In the genomic region with DNA sequence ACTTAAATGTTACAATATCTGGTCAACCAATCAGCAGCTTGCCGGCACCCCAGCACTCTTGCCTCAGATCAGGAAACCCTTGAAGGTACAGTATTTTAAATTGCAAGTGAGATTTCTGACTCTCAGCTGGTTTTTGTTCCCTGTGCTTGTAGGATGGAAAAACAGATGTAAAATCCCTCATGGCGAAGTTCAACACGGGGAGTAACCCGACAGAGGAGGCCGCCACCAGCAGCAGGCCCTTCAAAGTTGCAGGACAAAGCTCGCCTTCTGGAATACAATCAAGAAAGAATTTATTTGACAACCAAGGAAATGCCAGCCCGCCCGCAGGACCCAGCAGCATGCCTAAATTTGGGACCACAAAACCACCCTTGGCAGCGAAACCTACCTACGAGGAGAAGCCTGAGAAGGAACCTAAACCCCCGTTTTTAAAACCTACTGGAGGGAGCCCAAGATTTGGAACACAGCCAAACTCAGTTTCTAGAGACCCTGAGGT, we compare ENCODE assay signal across 11 mouse cellular contexts. TPM values are rescaled to one million over a fixed set of nuclear protein-coding genes. Genes with fewer than 3 reads are reported as not detected.
DNase-seq lines count a peak whose midpoint lies in the region; ATAC-seq and TF ChIP-seq lines count a peak whose summit lies in the region.
"Had no signal": no experiment of that assay in that cellular context is flagged by ENCODE, and none has a peak within 500 bp of the region (broad histone marks: within the 10 kb centered on the region; RNA-seq: fewer than 3 reads in every experiment).

No protein-coding gene starts in this region.

- H3K9ac ChIP-seq in MEL (ENCODE audit: control insufficient read depth, low read depth, low read length, poor library complexity, severe bottlenecking), result peak overlapping the region; percentile 75
- no peak overlapping the region for H3K9ac ChIP-seq in limb, embryonic 14.5 days (ENCODE audit: low read depth, low read length, severe bottlenecking)
- no peak overlapping the region for H3K9ac ChIP-seq in forebrain, embryonic 11.5 days (ENCODE audit: low read length)
- no peak overlapping the region for H3K9ac ChIP-seq in hindbrain, embryonic 11.5 days (ENCODE audit: low read depth, low read length)
- H3K9ac ChIP-seq: hindbrain, embryonic 15.5 days; neural tube, embryonic 15.5 days had no signal

- peaks cover 6 to 22% of the 10 kb centered on the region in 2 experiments for H3K4me1 ChIP-seq in MEL (ENCODE audit: control insufficient read depth in 1 of 2, insufficient read depth in 2 of 2, low read length in 2 of 2)
- H3K4me1 ChIP-seq in limb, embryonic 14.5 days (ENCODE audit: control insufficient read depth, insufficient read depth, low read length), result peaks cover 14% of the 10 kb centered on the region
- H3K4me1 ChIP-seq in forebrain, embryonic 11.5 days (replicated peaks; ENCODE audit: control insufficient read depth, insufficient read depth, low read length), result no peaks in the 10 kb centered on the region
- no peaks in the 10 kb centered on the region for H3K4me1 ChIP-seq in hindbrain, embryonic 11.5 days (replicated peaks; ENCODE audit: control insufficient read depth, insufficient read depth, low read length)
- H3K4me1 ChIP-seq: hindbrain, embryonic 15.5 days; neural tube, embryonic 15.5 days had no signal

- no peaks in the 10 kb centered on the region for H3K27me3 ChIP-seq in MEL (ENCODE audit: control insufficient read depth in 1 of 2, insufficient read depth in 2 of 2, low read length in 2 of 2)
- no peaks in the 10 kb centered on the region for H3K27me3 ChIP-seq in limb, embryonic 14.5 days (ENCODE audit: control insufficient read depth, insufficient read depth, low read length)
- no peaks in the 10 kb centered on the region for H3K27me3 ChIP-seq in forebrain, embryonic 11.5 days (ENCODE audit: control insufficient read depth, insufficient read depth, low read length)
- H3K27me3 ChIP-seq in hindbrain, embryonic 11.5 days (ENCODE audit: control insufficient read depth, insufficient read depth, low read length), result no peaks in the 10 kb centered on the region
- H3K27me3 ChIP-seq: hindbrain, embryonic 15.5 days; neural tube, embryonic 15.5 days had no signal

- no peak; a peak in 1 of 4 replicates for TF ChIP-seq EP300 in MEL (IDR thresholded peaks at IDR 0.05; ENCODE audit: low read depth in 1 of 2, low read length in 2 of 2)

- peak; percentile 63; the same call in 1 of the 2 replicates for ATAC-seq in limb, embryonic 14.5 days (ENCODE audit: low FRiP score, low read depth)
- peak; percentile 66 for ATAC-seq in neutrophil, adult 5-6 weeks (ENCODE audit: extremely low read depth, insufficient number of reproducible peaks, low FRiP score, poor library complexity, severe bottlenecking)
- no peak for ATAC-seq in forebrain, embryonic 11.5 days (replicated peaks; ENCODE audit: low FRiP score)
- no peak for ATAC-seq in hindbrain, embryonic 11.5 days (ENCODE audit: low FRiP score)

- H3K79me2 ChIP-seq in MEL (ENCODE audit: control insufficient read depth, insufficient read depth, low read length, poor library complexity), result peaks cover 1% of the 10 kb centered on the region; the same call in 1 of the 2 replicates

- peaks cover 0 to 22% of the 10 kb centered on the region in 2 experiments; a peak in 2 of 4 replicates for H3K36me3 ChIP-seq in MEL (ENCODE audit: control insufficient read depth in 1 of 2, insufficient read depth in 2 of 2, low read length in 2 of 2)
- H3K36me3 ChIP-seq in limb, embryonic 14.5 days (ENCODE audit: control insufficient read depth, insufficient read depth, low read length), result no peaks in the 10 kb centered on the region
- H3K36me3 ChIP-seq in forebrain, embryonic 11.5 days (ENCODE audit: control insufficient read depth, insufficient read depth, low read length), result no peaks in the 10 kb centered on the region
- H3K36me3 ChIP-seq in hindbrain, embryonic 11.5 days (ENCODE audit: control insufficient read depth, insufficient read depth, low read length), result no peaks in the 10 kb centered on the region
- H3K36me3 ChIP-seq: hindbrain, embryonic 15.5 days; neural tube, embryonic 15.5 days had no signal

- peak; percentile 93 for DNase-seq in heart, adult 11 months
- DNase-seq in heart, postnatal 4 days, result no peak
- peak; percentile 85 for DNase-seq in MEL (ENCODE audit: low read depth, low spot score)
- peak; percentile 63 for DNase-seq in limb, embryonic 14.5 days (ENCODE audit: low spot score)
- no peak for DNase-seq in forebrain, embryonic 11.5 days (ENCODE audit: low spot score)
- no peak for DNase-seq in left cerebral cortex, postnatal 25 days (ENCODE audit: low spot score in 2 of 2)
- DNase-seq in hindbrain, embryonic 11.5 days (ENCODE audit: low spot score), result no peak
- DNase-seq: adrenal gland, postnatal 25 days had no signal

- WGBS in limb, embryonic 14.5 days, result 49% methylated on average over 11 of the region's 11 CpGs
- WGBS in forebrain, embryonic 11.5 days, result 91% methylated on average over 11 of the region's 11 CpGs
- 88% methylated on average over 11 of the region's 11 CpGs for WGBS in hindbrain, embryonic 11.5 days

- H3K9me3 ChIP-seq in MEL (replicated peaks; ENCODE audit: insufficient read depth, low read length), result no peaks in the 10 kb centered on the region
- no peaks in the 10 kb centered on the region for H3K9me3 ChIP-seq in limb, embryonic 14.5 days (ENCODE audit: control insufficient read depth, low read length)
- H3K9me3 ChIP-seq in forebrain, embryonic 11.5 days (ENCODE audit: control insufficient read depth, low read length), result no peaks in the 10 kb centered on the region
- H3K9me3 ChIP-seq in hindbrain, embryonic 11.5 days (ENCODE audit: control insufficient read depth, low read length), result no peaks in the 10 kb centered on the region
- H3K9me3 ChIP-seq: hindbrain, embryonic 15.5 days; neural tube, embryonic 15.5 days had no signal

- TF ChIP-seq CTCF in MEL (IDR thresholded peaks at IDR 0.05 in 2 of 3, conservative IDR thresholded peaks at IDR 0.05 in 1 of 3; ENCODE audit: control insufficient read depth in 1 of 3, insufficient read depth in 1 of 3, low read depth in 2 of 3, low read length in 3 of 3, poor library complexity in 1 of 3, severe bottlenecking in 1 of 3), result no peak

- peak overlapping the region; percentile 89 for H3K27ac ChIP-seq in MEL (ENCODE audit: control insufficient read depth, low read depth, low read length)
- peak overlapping the region; percentile 69 for H3K27ac ChIP-seq in limb, embryonic 14.5 days (replicated peaks; ENCODE audit: low read depth, low read length)
- H3K27ac ChIP-seq in forebrain, embryonic 11.5 days (ENCODE audit: low read depth, low read length), result no peak overlapping the region
- no peak overlapping the region for H3K27ac ChIP-seq in hindbrain, embryonic 11.5 days (ENCODE audit: low read depth, low read length)
- H3K27ac ChIP-seq: hindbrain, embryonic 15.5 days; neural tube, embryonic 15.5 days had no signal

- intact Hi-C loops in left cerebral cortex, postnatal 25 days (cut with DNase I), result no loop called here

- peak overlapping the region; percentile 20; the same call in 1 of the 2 replicates for H3K4me2 ChIP-seq in limb, embryonic 14.5 days (replicated peaks; ENCODE audit: low read depth, low read length, severe bottlenecking)
- H3K4me2 ChIP-seq in forebrain, embryonic 11.5 days (ENCODE audit: low read depth, low read length, severe bottlenecking), result no peak overlapping the region
- H3K4me2 ChIP-seq in hindbrain, embryonic 11.5 days (replicated peaks; ENCODE audit: low read depth, low read length), result no peak overlapping the region
- H3K4me2 ChIP-seq: hindbrain, embryonic 15.5 days; neural tube, embryonic 15.5 days had no signal

- H3K4me3 ChIP-seq in MEL (ENCODE audit: control insufficient read depth in 1 of 2, insufficient read depth in 1 of 2, low read depth in 2 of 2, low read length in 2 of 2), result peak overlapping the region; percentile 71 to 72
- no peak overlapping the region for H3K4me3 ChIP-seq in limb, embryonic 14.5 days (replicated peaks; ENCODE audit: low read length)
- H3K4me3 ChIP-seq in forebrain, embryonic 11.5 days (ENCODE audit: low read depth, low read length), result no peak overlapping the region
- H3K4me3 ChIP-seq in hindbrain, embryonic 11.5 days (ENCODE audit: low read depth, low read length), result no peak overlapping the region
- H3K4me3 ChIP-seq: hindbrain, embryonic 15.5 days; neural tube, embryonic 15.5 days had no signal

- no peak for TF ChIP-seq RAD21 in MEL (IDR thresholded peaks at IDR 0.05; ENCODE audit: low read depth, low read length)

- no peak for TF ChIP-seq POLR2A in MEL (IDR thresholded peaks at IDR 0.05; ENCODE audit: control insufficient read depth in 1 of 2, insufficient read depth in 1 of 2, low read depth in 1 of 2, low read length in 2 of 2, poor library complexity in 1 of 2)
- no peak for TF ChIP-seq POLR2A in limb, embryonic 14.5 days (IDR thresholded peaks at IDR 0.05; ENCODE audit: borderline replicate concordance, extremely low read depth, insufficient read depth, insufficient read length)

TF ChIP-seq in MEL, 35 proteins besides CTCF, POLR2A, EP300 and RAD21 (continues in another document):
- TF ChIP-seq POLR2AphosphoS5 (IDR thresholded peaks at IDR 0.05; ENCODE audit: borderline replicate concordance, low read depth, low read length) (no peak), ZMIZ1 (IDR thresholded peaks at IDR 0.05; ENCODE audit: low read depth, low read length) (no peak), USF2 (IDR thresholded peaks at IDR 0.05; ENCODE audit: borderline replicate concordance in 1 of 2, insufficient read depth in 1 of 2, low read depth in 1 of 2, low read length in 2 of 2) (no peak), UBTF (IDR thresholded peaks at IDR 0.05; ENCODE audit: borderline replicate concordance, insufficient read depth, low read depth, low read length) (no peak), ELF1 (IDR thresholded peaks at IDR 0.05; ENCODE audit: low read depth, low read length) (no peak), MXI1 (IDR thresholded peaks at IDR 0.05; ENCODE audit: low read depth, low read length) (no peak; the same call in 1 of the 2 replicates), CHD1 (IDR thresholded peaks at IDR 0.05; ENCODE audit: low read depth, low read length) (no peak), GATA1 (IDR thresholded peaks at IDR 0.05; ENCODE audit: low read depth, low read length) (0 out of 2 replicates have a peak, but pooled peaks have one; percentile 1), TBP (IDR thresholded peaks at IDR 0.05; ENCODE audit: low read depth, low read length) (no peak)

RNA-seq across cellular contexts. Expression of gene Fyb, which starts 57.2 kb away (rescaled TPM):
- total RNA-seq in heart, postnatal 4 days (2021), result 10 to 100 TPM in 1 of 2 experiments, 1 to 10 TPM in 1; 6.1 to 24.8 TPM
- 196 and 208 TPM in 2 replicates for total RNA-seq in MEL (2012; rRNA removed)
- polyA plus RNA-seq in MEL (2012; ENCODE audit: insufficient read depth in 1 of 2, insufficient read length in 2 of 2, low read depth in 1 of 2, low replicate concordance in 2 of 2, missing spikeins in 1 of 2), result 100 to 1,000 TPM in 1 of 2 experiments, not detected in 1; 175 TPM
- polyA plus RNA-seq in limb, embryonic 14.5 days (2012; rRNA removed), result 6.0 and 9.8 TPM in 2 replicates
- 8.0 and 10.1 TPM in 2 replicates for polyA plus RNA-seq in limb, embryonic 14.5 days (2014; fragmentation: Nextera tagmentation; extraction: Ambion mirVana)
- 337 and 407 TPM in 2 replicates for total RNA-seq in neutrophil, adult 5-6 weeks (2017)
- 2.9 and 4.0 TPM in 2 replicates for polyA plus RNA-seq in forebrain, embryonic 11.5 days (2014; fragmentation: Nextera tagmentation; extraction: Ambion mirVana)
- total RNA-seq in left cerebral cortex, postnatal 25 days (2021), result 1 to 10 TPM; 8.5 to 8.6 TPM
- 4.8 and 5.8 TPM in 2 replicates for polyA plus RNA-seq in hindbrain, embryonic 11.5 days (2014; fragmentation: Nextera tagmentation; extraction: Ambion mirVana)

Comparison
In these comparisons a context has a peak if more than half of its experiments do, and no peak if none do; other contexts are left out.
1. DNase-seq: peak in heart, adult 11 months (single experiment), MEL (single experiment) and limb, embryonic 14.5 days (single experiment); none in heart, postnatal 4 days (single experiment), forebrain, embryonic 11.5 days (single experiment), left cerebral cortex, postnatal 25 days (0 of 2) and hindbrain, embryonic 11.5 days (single experiment).
2. H3K27ac ChIP-seq: peak in MEL (single experiment) and limb, embryonic 14.5 days (single experiment); none in forebrain, embryonic 11.5 days (single experiment) and hindbrain, embryonic 11.5 days (single experiment).
3. H3K4me3 ChIP-seq: peak in MEL (2 of 2); none in limb, embryonic 14.5 days (single experiment), forebrain, embryonic 11.5 days (single experiment) and hindbrain, embryonic 11.5 days (single experiment).
4. ATAC-seq: peak in limb, embryonic 14.5 days (single experiment) and neutrophil, adult 5-6 weeks (single experiment); none in forebrain, embryonic 11.5 days (single experiment) and hindbrain, embryonic 11.5 days (single experiment).